ENCODE assay signal across 8 mouse cellular contexts in genomic region chr11:106486866-106487732, GRCm38 (mm10). TPM values are rescaled to one million over a fixed set of nuclear protein-coding genes. Genes with fewer than 3 reads are reported as not detected.
DNase-seq lines count a peak whose midpoint lies in the region; ATAC-seq and TF ChIP-seq lines count a peak whose summit lies in the region.

No protein-coding gene starts in this region.

- WGBS in embryonic facial prominence, embryonic 11.5 days = under 1% methylated on average over 82 of the region's 86 CpGs
- 1% methylated on average over 74 of the region's 86 CpGs for WGBS in heart, postnatal 0 days
- under 1% methylated on average over 85 of the region's 86 CpGs for WGBS in limb, embryonic 12.5 days
- under 1% methylated on average over 80 of the region's 86 CpGs for WGBS in midbrain, embryonic 15.5 days

- peak overlapping the region; percentile 95 for H3K4me3 ChIP-seq in embryonic facial prominence, embryonic 11.5 days (ENCODE audit: low read depth, low read length)
- peak overlapping the region; percentile 95 for H3K4me3 ChIP-seq in heart, postnatal 0 days (ENCODE audit: low read depth, low read length)
- peak overlapping the region; percentile 96 for H3K4me3 ChIP-seq in limb, embryonic 12.5 days (replicated peaks)
- peak overlapping the region; percentile 97 for H3K4me3 ChIP-seq in midbrain, embryonic 15.5 days

- no peak for TF ChIP-seq EP300 in heart, postnatal 0 days (IDR thresholded peaks at IDR 0.05; ENCODE audit: low read depth)

- no peaks in the 10 kb centered on the region for H3K27me3 ChIP-seq in embryonic facial prominence, embryonic 11.5 days (ENCODE audit: control insufficient read depth, insufficient read depth, low read length)
- no peaks in the 10 kb centered on the region for H3K27me3 ChIP-seq in heart, postnatal 0 days (ENCODE audit: control insufficient read depth, insufficient read depth, low read length)
- H3K27me3 ChIP-seq in limb, embryonic 12.5 days = no peaks in the 10 kb centered on the region
- H3K27me3 ChIP-seq in midbrain, embryonic 15.5 days (replicated peaks) = no peaks in the 10 kb centered on the region

- 0 out of 2 replicates have a peak, but pooled peaks have one; percentile 4 for TF ChIP-seq CTCF in heart, postnatal 0 days (IDR thresholded peaks at IDR 0.05; ENCODE audit: low read depth)

- H3K9me3 ChIP-seq in embryonic facial prominence, embryonic 11.5 days (replicated peaks; ENCODE audit: control insufficient read depth, low read length) = no peaks in the 10 kb centered on the region
- no peaks in the 10 kb centered on the region for H3K9me3 ChIP-seq in heart, postnatal 0 days (replicated peaks; ENCODE audit: control insufficient read depth, low read length)
- no peaks in the 10 kb centered on the region for H3K9me3 ChIP-seq in limb, embryonic 12.5 days
- no peaks in the 10 kb centered on the region for H3K9me3 ChIP-seq in midbrain, embryonic 15.5 days

- H3K4me2 ChIP-seq in embryonic facial prominence, embryonic 11.5 days (ENCODE audit: low read depth, low read length) = peak overlapping the region; percentile 90
- H3K4me2 ChIP-seq in heart, postnatal 0 days (ENCODE audit: low read depth, low read length) = peak overlapping the region; percentile 98
- H3K4me2 ChIP-seq in limb, embryonic 12.5 days = peak overlapping the region; percentile 79
- H3K4me2 ChIP-seq in midbrain, embryonic 15.5 days = peak overlapping the region; percentile 84

- peak; percentile 76 for ATAC-seq in embryonic facial prominence, embryonic 11.5 days (replicated peaks; ENCODE audit: insufficient number of reproducible peaks, low FRiP score, low TSS enrichment, low read depth)
- ATAC-seq in heart, postnatal 0 days (ENCODE audit: insufficient read depth, low read depth) = peak; percentile 73
- ATAC-seq in limb, embryonic 12.5 days (ENCODE audit: insufficient number of reproducible peaks, insufficient read depth, low FRiP score, low TSS enrichment, low read depth) = peak; percentile 28
- ATAC-seq in midbrain, embryonic 15.5 days (replicated peaks) = peak; percentile 90
- no peak for ATAC-seq in megakaryocyte-erythroid progenitor cell, adult 5-6 weeks (replicated peaks; ENCODE audit: low FRiP score, low TSS enrichment, poor library complexity, severe bottlenecking)

- peak; percentile 45 for DNase-seq in embryo, embryonic 10.5 days (ENCODE audit: low spot score)
- DNase-seq in embryo, embryonic 10 days (ENCODE audit: low spot score) = no peak
- peak; percentile 16 to 18 for DNase-seq in CD8-positive naive resting alpha-beta T cell, adult 2 months (ENCODE audit: low read depth in 2 of 2, low spot score in 2 of 2)
- peak; percentile 49 for DNase-seq in embryonic facial prominence, embryonic 11.5 days (ENCODE audit: low spot score)
- DNase-seq in heart, postnatal 0 days (ENCODE audit: low spot score) = peak; percentile 30

- H3K27ac ChIP-seq in embryonic facial prominence, embryonic 11.5 days (replicated peaks; ENCODE audit: low read depth, low read length) = peak overlapping the region; percentile 59
- H3K27ac ChIP-seq in heart, postnatal 0 days (ENCODE audit: low read depth) = peak overlapping the region; percentile 93
- H3K27ac ChIP-seq in limb, embryonic 12.5 days = peak overlapping the region; percentile 89
- H3K27ac ChIP-seq in midbrain, embryonic 15.5 days = peak overlapping the region; percentile 81

- no peaks in the 10 kb centered on the region for H3K4me1 ChIP-seq in embryonic facial prominence, embryonic 11.5 days (ENCODE audit: control insufficient read depth, insufficient read depth, low read length)
- 0 out of 2 replicates have a peak, but pooled peaks cover 7% of the 10 kb centered on the region for H3K4me1 ChIP-seq in heart, postnatal 0 days (ENCODE audit: control insufficient read depth, insufficient read depth)
- H3K4me1 ChIP-seq in limb, embryonic 12.5 days (replicated peaks) = peaks cover 14% of the 10 kb centered on the region
- H3K4me1 ChIP-seq in midbrain, embryonic 15.5 days = peaks cover 13% of the 10 kb centered on the region

- peak overlapping the region; percentile 77 for H3K9ac ChIP-seq in embryonic facial prominence, embryonic 11.5 days (replicated peaks; ENCODE audit: low read length)
- peak overlapping the region; percentile 93 for H3K9ac ChIP-seq in heart, postnatal 0 days (replicated peaks; ENCODE audit: low read depth, low read length)
- H3K9ac ChIP-seq in limb, embryonic 12.5 days (replicated peaks) = peak overlapping the region; percentile 89
- H3K9ac ChIP-seq in midbrain, embryonic 15.5 days = peak overlapping the region; percentile 84

- no peaks in the 10 kb centered on the region for H3K36me3 ChIP-seq in embryonic facial prominence, embryonic 11.5 days (replicated peaks; ENCODE audit: control insufficient read depth, insufficient read depth, low read depth, low read length)
- H3K36me3 ChIP-seq in heart, postnatal 0 days (replicated peaks; ENCODE audit: control insufficient read depth, insufficient read depth, low read length) = no peaks in the 10 kb centered on the region
- H3K36me3 ChIP-seq in limb, embryonic 12.5 days = no peaks in the 10 kb centered on the region
- no peaks in the 10 kb centered on the region for H3K36me3 ChIP-seq in midbrain, embryonic 15.5 days (replicated peaks)

RNA-seq across cellular contexts. Expression of gene Ern1, which starts 0.6 kb away (rescaled TPM):
- 3.0 and 3.8 TPM in 2 replicates for polyA plus RNA-seq in embryonic facial prominence, embryonic 11.5 days (2014; fragmentation: Nextera tagmentation; extraction: Ambion mirVana)
- 5.0 and 8.1 TPM in 2 replicates for total RNA-seq in heart, postnatal 0 days (2014; rRNA removed; ENCODE audit: low replicate concordance)
- polyA plus RNA-seq in heart, postnatal 0 days (2015; fragmentation: Nextera tagmentation; extraction: Ambion mirVana) = 2.0 and 2.6 TPM in 2 replicates
- 7.9 and 8.3 TPM in 2 replicates for polyA plus RNA-seq in limb, embryonic 12.5 days (2016; fragmentation: Nextera tagmentation; extraction: Ambion mirVana)
- polyA plus RNA-seq in midbrain, embryonic 15.5 days (2015; fragmentation: Nextera tagmentation; extraction: Ambion mirVana) = 6.0 and 7.6 TPM in 2 replicates
- total RNA-seq in megakaryocyte-erythroid progenitor cell, adult 5-6 weeks (2014; fragmentation: Nextera tagmentation) = 13.7 and 14.2 TPM in 2 replicates
- 7.0 and 9.8 TPM in 2 replicates for total RNA-seq in megakaryocyte-erythroid progenitor cell, adult 5-6 weeks (2017)
